Mouse (Mus musculus): ENCODE results near the gene Cdkn2aipnl.

The Cdkn2aipnl gene

DNA sequence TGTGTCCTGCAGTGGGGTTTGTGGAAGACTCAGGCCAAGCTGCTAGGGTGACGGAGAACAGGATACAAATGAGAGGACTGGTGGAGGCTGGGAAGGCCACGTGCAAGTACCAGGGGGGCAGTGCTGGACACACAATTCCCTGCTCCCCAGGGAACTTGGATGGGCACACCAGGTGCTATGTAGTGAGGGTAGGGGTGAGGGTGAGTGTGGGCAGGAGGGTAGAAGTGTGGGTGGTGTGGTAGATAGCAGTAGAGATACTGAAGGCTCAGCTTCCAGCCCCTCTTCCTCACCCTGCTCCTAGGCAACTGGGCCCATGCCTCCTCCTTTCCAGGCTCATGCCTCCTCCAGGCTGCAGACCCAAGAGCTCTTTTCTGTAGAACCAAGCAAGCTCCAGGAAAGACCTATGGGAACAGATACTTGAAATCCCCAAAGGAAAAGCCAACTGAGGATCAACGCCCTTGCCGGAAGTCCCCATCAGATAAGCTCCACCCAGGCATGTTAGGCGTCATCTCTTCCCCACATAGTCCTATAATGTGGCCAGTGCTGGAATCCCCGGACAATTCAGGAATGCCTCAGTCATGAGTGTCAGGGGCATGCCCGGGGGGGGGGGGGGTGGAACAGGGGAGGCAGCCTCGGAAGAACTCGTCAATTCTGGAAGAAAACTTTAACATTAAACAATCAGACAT lies 18.2 kb upstream of the Cdkn2aipnl start:
- DNase-seq = no peak

DNA sequence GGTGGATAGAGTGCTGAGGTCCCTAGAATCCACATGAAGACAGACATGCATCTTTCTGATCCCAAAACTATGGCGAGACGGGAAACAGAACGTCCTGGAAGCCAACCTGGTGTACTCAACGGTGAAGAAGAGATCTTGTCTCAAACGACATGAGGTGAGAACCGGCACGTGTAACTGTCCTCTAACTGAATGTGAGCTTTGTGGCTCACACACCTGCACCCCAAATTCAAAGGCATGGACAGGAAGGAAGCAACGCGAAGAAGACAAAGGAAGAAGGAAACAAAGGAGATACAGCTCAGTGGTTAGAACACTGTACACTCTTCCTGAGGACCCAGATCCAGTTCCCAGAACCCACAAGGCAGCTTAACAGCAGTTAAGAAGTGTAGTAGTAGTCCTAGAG lies 17.5 kb upstream of the Cdkn2aipnl start:
- DNase-seq = no peak

DNA sequence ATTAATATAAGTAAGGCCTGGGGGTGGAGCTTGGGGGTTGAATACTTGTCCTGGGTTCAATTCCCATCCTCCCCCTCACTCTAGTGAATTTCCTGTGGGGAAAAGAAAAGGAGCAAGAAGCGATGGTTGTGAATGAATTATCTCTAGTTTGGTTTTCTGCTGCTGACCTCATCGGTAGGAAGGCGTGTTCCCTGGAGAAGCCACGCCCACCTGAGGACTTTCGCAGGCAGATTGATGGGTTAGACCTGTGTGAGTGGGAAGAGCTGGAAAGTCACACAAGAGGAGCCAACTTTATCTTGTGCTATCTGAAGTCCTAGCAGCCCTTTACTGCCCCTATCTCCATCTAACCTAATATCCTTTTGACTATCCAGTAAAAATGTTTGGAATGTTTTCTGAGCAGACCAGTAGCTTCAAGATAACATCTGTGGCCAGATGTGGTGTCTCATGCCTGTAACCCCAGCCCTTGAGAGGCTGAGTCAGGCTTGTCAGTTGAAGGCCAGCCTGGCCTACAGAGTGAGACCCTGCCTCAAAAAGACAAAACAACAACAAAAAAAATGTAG lies 15.5 kb upstream of the Cdkn2aipnl start:
- no peak for DNase-seq

DNA sequence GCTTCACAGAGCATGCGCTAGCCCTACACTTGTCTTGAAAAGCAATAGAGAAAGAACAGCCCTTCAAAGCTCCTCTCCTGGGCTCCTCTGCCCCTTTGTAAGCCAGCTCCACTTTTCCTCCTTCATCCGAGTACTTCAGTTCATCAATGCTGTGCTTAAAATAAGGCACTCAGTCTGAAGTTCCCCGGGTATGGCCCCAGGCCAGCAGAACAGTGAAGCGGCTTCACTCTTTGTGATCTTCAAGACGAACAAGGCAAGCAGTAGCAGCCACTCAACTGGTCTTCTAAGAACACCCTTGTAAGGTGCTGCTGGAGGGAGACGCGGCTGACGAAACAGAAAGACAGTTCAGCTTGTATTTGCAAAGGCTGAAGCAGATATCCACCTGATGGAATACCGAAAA lies 11.3 kb upstream of the Cdkn2aipnl start:
- no peak for DNase-seq

DNA sequence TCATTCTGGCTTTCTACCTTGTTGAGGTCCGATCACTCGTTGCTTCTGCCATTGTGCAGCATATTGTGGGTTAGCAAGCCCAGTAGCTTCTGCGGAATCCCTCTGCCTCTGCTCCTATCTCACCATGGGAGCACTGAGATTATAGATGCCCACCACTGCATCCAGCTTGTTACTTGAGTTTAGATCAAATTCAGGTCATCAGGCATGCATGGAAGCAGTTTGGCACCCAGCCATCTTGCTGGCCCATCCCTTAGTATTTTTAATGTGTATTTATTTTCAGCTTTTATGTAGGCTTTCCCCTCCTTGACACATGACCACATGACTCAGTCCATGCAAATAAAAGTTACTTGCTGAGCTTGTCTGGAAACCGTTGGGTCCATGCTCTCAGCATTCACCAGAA lies 9.7 kb upstream of the Cdkn2aipnl start:
- DNase-seq = peak in 1 of 2 experiments; percentile 12

DNA sequence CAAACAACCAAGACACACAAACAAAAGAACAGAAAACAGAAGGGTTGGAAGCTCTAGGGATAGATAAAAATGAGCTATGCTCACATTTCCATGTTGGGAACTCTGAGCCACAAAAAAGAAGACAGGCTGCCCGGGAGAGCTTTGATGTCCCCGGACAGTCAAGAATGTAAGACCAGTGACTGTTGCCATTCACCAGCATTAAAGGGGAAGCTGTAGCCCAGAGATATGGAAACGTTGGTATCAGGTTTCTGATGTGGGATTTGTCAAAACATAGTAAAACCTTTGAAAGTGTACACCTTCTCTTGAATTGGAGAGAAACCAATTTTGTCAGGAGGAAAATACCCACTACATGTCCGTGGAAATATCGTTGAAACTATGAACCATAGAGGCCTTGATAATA lies 8.0 kb upstream of the Cdkn2aipnl start:
- no peak for DNase-seq

DNA sequence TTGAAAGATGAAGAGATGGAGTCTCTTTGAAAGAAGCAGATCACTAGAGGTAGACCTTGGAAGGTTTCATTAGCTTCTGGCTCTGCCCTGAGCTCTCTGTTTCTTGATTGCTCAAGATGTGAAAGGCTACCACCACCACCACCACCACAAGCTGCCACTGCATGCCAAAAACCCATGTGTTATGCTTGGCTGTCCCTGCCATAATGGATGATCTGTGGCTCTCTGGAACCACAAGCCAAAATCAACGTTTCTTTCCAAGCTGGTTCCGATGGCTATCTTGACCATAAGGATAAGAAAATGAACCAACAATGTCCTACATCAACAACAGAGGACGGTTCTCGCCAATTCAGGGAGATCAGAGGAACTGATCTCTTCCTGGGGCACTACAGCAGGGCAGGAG lies 7.4 kb upstream of the Cdkn2aipnl start:
- no peak for DNase-seq

DNA sequence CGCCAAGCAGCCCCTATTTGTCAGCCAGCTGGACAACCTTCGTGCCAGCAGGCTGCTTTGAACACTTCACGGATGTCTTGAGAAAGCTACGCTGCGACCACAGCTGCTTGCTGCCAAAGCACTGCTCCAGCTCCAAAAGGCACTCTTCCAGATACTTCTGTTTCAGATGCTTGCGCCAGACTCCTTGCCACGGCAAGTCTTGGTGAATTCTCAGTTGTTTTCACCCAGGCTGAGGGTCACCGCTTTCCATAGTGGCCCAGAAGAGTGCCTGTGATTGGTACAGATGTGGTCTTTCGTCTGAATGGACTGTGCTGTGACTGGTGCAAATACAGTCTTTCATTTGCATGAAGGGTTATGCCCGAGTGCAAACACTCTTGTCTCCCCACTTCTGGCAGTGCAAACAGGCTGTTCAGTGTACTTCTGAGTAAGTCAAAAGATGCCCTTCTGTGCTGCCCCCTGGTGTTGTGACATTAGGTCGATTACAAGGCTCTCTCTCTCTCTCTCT lies 6.4 kb upstream of the Cdkn2aipnl start:
- DNase-seq = peak; percentile 65 to 70

DNA sequence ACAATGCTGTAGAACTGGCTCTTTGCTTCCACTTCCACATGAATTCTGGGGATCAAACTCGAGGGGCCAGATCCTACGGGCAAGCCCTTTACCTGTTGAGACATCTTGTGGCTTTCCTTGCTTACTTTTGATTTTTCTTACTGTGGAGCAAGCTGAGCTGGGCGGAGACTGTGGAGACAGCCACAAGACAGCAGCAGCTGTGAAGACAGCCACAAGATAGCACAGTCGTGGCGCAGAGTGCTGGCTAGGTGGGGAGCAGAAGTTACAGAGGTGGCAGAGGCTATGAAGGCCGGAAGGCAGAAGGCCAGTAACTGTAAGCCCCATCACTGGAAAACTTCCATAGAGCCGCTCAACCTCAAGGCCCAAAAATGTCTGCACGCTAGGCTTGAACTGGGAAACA lies 5.7 kb upstream of the Cdkn2aipnl start:
- no peak for DNase-seq

DNA sequence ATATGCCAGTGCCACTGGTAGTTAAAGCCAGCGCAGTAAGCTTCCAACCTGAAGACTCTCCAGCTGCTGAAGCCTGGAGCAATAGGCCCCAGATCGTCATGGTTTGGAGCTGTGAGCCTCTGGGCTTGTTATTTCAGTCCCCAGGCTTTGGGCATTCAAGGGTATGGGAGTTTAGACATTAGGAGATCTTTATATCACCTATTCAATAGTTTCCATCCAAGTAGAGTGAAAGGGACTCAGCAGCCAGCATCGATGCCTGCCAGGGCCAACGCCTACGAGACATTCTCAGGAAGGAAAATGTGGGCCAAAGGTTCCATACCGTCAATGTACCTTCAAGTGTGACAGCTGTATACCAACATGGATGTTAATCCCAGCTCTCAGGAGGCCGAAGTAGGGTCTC lies 5.2 kb upstream of the Cdkn2aipnl start:
- DNase-seq = no peak

DNA sequence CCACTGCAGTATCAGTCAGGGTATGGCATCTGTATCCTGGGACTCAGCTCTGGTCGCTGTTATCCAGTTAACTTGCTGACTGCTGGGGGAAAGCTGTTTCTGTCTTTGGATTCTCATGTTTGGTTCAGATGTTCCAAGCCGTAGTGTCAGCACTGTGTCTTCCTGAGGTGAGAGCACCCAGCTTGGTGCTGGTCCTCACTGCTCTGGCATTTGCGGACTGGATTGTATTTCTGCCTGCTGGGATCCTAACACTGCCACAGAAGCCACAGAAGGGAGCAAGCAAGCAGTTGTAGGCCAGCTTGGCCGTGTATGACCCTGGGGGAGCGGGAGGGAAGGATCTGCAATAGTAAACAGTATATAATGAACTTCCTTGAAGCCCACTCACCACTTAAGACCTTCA lies 810 bp upstream of the Cdkn2aipnl start:
- DNase-seq = no peak

DNA sequence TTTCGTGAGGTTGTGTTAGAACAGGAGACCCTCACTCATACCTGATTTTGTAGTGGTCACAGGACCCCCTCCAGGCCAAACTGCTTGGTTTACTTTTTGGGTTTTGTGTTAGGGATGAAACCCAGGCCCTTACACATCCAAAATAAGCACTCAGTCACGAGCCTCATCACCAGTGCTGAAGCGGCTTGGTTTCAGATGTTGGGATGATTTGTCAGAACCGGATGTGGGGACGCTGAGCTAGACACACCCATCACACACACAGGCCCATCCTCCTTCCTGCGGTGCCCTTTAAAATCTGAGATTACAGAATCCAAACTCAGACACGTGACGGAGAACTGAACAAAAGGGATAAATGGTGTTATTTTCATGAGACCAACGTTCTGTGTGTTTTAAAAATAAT lies 1.4 kb downstream of the Cdkn2aipnl start:
- DNase-seq = no peak

DNA sequence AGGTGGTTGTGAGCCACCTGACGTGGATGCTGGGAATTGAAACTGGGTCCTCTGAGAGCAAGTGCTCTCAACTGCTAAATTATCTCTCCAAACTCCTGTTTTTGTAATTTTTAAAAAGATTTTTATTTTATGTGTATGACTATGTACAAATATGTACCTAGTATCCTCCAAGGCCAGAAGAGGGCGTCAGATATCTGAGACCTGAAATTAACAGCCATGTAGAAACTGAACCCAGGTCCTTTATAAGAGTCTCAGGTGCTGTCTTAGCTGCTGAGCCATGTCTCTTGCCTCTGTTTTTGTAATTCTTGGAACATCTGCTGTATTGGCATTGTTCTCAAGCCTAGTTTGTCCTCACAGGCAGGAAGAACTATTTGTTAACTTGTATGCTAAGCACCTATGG lies 2.0 kb downstream of the Cdkn2aipnl start:
- no peak for DNase-seq

DNA sequence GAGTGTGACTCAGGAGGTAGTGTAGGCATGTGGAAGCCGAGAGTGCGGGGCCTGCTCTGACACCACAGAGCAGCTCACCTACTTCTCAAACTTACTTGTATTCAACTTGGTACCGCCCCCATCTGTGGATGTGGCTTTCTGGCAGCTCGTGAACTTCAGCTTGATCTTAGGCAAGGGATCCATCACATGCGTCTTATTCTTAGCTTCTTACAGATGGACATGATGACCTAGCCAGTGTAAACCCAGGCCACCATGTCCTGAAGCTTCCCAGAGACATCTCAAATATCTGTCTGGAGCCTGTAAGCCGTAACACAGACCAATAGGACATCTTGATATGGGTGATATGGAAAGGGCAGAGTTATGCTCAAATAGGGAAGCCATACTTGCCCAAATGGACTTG lies 4.2 kb downstream of the Cdkn2aipnl start:
- no peak for DNase-seq

DNA sequence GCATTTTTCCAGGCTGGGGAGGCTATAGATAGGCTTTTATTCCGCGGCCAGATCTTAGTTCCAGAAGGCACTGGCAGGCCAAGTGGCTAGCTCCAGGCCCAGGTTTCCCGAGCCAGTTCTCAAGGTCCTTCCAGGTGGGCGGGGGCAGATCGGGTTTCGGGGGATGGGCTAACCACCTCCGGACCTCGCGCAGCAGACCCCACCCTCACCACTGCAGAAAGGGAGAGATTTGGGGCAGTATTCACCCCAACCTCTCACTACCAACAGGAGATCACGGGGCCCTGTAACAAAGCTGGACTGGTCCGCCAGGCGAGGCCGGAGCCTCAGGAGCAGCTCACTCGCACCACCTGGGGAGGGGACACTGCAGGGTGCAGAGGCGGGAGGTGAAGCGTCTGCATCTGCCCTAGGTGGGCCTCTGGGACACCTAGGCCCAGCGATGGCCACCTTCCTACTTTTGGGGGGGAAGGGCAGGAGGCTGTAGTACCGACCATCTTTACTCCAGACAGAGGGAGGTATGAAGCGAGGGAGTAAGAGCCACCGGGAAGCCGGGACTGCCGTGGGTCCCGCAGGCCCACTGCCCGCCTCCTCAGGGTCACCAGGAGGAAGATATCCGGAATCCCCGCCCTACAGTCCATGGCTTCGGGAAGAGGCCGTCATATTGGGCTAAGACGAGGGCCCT lies 32.3 kb downstream of the Cdkn2aipnl start:
- peak; percentile 83 to 84 for DNase-seq

DNA sequence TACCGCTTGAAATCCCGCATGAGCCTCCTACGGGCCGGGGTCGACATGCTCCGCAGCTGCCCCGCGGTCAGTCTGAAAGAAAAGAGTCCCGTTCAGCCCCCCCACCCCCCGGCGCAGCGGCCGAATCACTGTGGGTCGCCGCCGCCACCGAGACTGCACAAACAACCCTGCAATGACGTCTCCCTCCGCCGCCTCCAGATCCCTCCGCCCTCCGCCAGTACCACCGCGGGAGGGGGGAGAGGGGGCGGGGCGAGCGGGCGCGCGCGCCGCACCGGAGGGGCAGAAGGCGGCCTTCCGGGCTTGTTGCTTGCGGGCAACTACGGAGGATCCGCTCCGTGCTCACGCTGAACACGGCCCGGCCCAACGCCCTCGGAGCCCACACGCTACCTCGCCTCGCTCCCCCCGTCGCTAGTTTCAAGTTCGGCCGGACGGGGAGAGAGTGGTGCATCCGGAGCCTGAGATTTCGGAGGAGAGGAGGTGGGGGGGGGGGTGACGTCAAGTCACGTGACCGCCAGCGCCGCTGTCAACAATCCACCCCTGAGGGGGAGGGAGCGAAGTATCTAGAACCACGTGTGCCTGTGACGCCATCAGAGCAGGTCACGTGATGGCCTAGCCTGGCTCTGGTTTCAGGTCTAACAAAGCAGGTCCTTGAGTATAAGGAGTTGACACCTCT lies 33.0 kb downstream of the Cdkn2aipnl start, which contains the start of gene Ube2b:
Ube2b (minus strand) TSS at position 473 of the 673 bp plus-strand sequence.
- peak; percentile 98 to 99 for DNase-seq

DNA sequence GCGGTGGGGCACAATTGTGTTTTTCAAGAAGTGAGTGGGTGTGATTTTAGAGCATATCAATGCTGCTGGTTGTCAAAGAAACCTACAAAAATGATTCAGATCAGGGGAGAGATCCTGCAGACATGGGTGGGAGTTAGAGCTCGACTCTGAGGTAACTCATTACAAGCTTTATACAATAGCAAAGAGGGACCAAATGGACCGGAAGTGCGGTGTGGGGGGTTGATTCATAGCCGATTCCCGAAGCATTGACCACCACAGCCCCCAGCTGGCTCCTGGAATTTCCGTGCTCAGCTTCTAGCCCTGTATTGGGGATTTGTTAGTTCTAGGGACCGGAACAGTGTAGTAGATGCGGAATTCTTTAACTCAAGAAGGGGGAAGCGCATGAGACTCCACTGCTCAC lies 33.9 kb downstream of the Cdkn2aipnl start:
- peak in 1 of 2 experiments; percentile 18 for DNase-seq

DNA sequence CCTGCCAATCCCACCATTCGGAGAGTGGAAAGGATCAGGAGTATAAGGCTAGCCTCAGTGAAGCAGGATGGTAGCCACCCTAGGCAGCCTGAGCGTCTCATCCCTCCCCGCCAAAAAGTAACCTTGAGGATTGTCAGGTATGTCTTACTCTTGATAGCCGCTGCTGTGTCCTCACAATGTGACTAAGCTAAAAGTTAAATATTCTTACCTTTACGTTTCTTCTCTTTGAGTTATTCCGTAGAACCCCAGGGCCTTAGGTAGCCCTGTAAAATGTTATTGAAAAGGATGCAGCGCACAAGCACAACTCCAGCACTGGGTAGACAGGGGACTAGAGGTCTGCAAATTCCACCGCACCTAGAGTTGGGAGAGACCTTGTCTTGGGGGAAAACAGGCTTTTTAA lies 34.4 kb downstream of the Cdkn2aipnl start:
- DNase-seq = no peak

DNA sequence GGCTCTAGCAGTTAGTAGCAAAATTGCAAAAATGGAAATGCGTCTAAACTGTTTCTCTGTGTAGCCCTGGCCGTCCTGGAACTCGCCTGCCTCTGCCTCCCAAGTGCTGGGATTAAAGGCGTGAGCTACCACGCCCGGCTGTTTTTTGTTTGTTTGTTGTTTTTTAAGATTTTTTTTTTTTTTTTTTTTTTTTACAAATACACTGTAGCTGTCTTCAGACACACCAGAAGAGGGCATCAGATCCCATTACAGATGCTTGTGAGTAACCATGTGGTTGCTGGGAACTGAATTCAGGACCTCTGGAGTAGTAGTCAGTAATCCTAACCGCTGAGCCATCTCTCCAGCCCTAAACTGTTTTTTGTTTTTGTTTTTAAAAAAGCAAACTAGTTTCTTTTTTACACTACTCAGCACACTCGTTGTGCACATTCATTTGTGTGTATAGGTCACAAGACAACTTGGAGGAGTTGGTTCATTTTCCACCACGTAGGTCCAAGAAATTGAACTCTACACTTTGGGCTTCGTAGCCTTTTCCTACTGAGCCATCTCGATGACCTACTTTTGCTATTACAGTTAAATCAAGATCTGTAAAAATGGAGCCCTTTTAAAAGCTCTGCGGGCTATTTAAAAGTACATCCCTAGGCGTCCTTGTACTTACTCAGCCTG lies 35.5 kb downstream of the Cdkn2aipnl start:
- no peak for DNase-seq

DNA sequence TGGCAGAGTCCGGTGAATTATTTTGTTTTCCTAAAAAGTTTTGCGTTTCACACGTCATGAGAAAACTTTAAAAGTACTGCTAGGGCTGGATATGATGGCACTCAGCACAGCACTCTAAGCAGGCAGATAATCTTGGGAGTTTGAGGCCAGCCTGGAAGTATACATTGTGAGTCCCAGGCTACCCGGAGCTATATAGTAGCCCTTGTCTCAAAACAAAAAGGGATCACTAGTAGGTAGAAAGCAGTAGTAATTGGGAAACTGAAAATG lies 36.0 kb downstream of the Cdkn2aipnl start:
- no peak for DNase-seq

DNA sequence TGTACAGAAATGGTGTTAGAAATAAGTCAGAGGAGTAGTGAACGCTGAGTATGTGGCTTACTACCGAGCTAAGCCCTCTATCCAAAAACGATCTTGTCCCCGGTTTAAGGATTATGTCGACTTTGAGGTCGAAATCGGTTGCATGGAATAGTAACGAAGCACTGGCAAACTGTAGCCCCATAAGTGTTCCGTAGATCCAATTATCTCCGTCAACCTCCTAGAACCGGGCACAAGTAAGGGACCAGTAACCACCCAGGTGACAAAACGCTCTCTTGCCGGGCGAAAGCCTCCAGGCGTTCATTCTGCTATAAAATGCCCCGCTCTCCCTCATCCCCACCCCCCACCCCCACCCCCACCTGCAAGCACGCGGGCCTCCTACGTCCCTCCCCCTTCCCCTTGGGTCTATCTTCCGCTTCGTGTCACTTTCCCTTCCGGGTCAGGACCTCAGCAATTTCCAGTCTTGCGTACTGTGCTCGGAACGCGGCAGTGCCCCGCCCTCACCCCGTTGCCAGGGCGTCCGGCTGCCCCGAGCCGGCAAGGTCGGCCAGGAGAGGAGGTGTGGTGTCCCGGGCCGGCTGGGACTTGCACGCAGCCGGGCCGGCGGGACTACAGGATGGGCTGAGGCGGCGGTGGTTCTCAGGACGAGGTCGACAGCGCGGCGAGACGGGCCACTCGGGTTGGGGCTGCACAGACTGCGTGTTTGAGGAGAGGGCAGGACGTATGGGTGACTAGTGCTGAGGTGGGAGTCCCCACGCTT lies 36.5 kb downstream of the Cdkn2aipnl start, which contains the start of gene Cdkl3:
Cdkl3 (plus strand) TSS at position 450 of the 757 bp plus-strand sequence.
- peak; percentile 94 to 96 for DNase-seq

DNA sequence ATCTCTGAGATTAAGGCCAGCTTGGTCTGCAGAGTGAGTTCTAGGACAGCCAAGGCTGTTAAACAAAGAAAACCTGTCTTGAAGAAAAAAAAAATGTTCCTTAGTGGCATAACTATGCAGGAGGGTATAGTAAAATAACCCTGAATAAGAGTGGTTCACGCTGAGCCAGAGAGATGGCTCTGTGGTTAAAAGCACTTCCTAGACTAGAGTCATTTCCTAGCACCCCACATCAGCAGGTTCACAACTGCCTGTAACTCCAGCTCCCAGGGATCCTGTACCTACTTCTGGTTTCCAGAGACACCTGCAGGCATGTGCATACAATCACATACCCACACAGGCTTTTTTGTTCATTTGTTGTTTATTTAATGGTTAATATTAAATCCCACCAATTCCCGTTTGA lies 38.1 kb downstream of the Cdkn2aipnl start:
- no peak for DNase-seq
